Mouse (Mus musculus): ENCODE measurements around the gene Cox7b2.
"Not testable (repeated sequence)": the region's sequence is repeated elsewhere in the genome, so short reads cannot be mapped to it uniquely, and the experiment has no call there.

The Cox7b2 gene

GRCm38 (mm10) chr5:71548079-71548478 is at the start of gene Cox7b2:
Cox7b2 (minus strand) TSS chr5:71548205.
- no peak for ATAC-seq (ENCODE audit: insufficient number of reproducible peaks, low FRiP score, low TSS enrichment)

GRCm38 (mm10) chr5:71595321-71595720 is 47.3 kb upstream of the Cox7b2 start:
- ATAC-seq (ENCODE audit: insufficient number of reproducible peaks, low FRiP score, low TSS enrichment) = no peak

- ATAC-seq (ENCODE audit: insufficient number of reproducible peaks, low FRiP score, low TSS enrichment) = no peak
These were observed 45.8 kb upstream of the Cox7b2 start for GRCm38 (mm10) chr5:71593745-71594255.

GRCm38 (mm10) chr5:71571646-71572237 is 23.7 kb upstream of the Cox7b2 start:
- ATAC-seq (ENCODE audit: insufficient number of reproducible peaks, low FRiP score, low TSS enrichment) = no peak

- 0 out of 2 replicates have a peak, but pooled peaks have one; percentile 58 for ATAC-seq (ENCODE audit: insufficient number of reproducible peaks, low FRiP score, low TSS enrichment)
These were observed 2.5 kb downstream of the Cox7b2 start for GRCm38 (mm10) chr5:71545554-71545953.

- not testable (repeated sequence) for ATAC-seq (ENCODE audit: insufficient number of reproducible peaks, low FRiP score, low TSS enrichment)
These were observed 22.5 kb downstream of the Cox7b2 start for GRCm38 (mm10) chr5:71525486-71525885.

- ATAC-seq (ENCODE audit: insufficient number of reproducible peaks, low FRiP score, low TSS enrichment) = no peak
These were observed 45.8 kb downstream of the Cox7b2 start for GRCm38 (mm10) chr5:71502058-71502678.

GRCm38 (mm10) chr5:71495621-71496020 is 52.4 kb downstream of the Cox7b2 start:
- ATAC-seq (ENCODE audit: insufficient number of reproducible peaks, low FRiP score, low TSS enrichment) = peak; percentile 40; the same call in 1 of the 2 replicates

- ATAC-seq (ENCODE audit: insufficient number of reproducible peaks, low FRiP score, low TSS enrichment) = no peak
These were observed 91.0 kb downstream of the Cox7b2 start for GRCm38 (mm10) chr5:71456957-71457356.

- no peak for ATAC-seq (ENCODE audit: insufficient number of reproducible peaks, low FRiP score, low TSS enrichment)
These were observed 107.8 kb downstream of the Cox7b2 start for GRCm38 (mm10) chr5:71440174-71440573.
